Mouse (Mus musculus): ENCODE data around the gene Ildr1.

Gene Ildr1

GRCm38 (mm10) chr16:36770191-36770771 lies 76.5 kb downstream of the Ildr1 start:
- no peak for DNase-seq (ENCODE audit: extremely low read depth, insufficient read length, low spot score)

GRCm38 (mm10) chr16:36770830-36771229 lies 77.1 kb downstream of the Ildr1 start:
- no peak for DNase-seq (ENCODE audit: extremely low read depth, insufficient read length, low spot score)

DNA sequence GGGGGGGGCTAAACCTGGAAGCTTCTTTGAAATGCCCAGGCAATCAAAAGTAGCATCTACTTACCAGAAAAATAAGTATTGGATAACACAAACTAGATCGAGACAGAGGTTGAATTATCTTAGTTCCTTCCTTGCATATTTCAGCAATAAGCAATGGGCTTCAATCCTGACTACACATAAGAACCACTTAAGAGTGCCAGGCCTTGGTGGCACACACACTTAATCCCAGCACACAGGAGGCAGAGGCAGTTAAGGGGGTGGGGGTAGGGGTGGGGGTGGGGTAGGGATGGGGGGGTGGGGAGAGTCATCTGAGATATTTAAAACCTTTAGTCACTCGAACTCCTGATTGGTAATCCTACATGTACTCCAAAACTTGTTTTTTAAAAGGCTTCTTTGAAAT lies 77.5 kb downstream of the Ildr1 start:
- no peak for DNase-seq (ENCODE audit: extremely low read depth, insufficient read length, low spot score)

DNA sequence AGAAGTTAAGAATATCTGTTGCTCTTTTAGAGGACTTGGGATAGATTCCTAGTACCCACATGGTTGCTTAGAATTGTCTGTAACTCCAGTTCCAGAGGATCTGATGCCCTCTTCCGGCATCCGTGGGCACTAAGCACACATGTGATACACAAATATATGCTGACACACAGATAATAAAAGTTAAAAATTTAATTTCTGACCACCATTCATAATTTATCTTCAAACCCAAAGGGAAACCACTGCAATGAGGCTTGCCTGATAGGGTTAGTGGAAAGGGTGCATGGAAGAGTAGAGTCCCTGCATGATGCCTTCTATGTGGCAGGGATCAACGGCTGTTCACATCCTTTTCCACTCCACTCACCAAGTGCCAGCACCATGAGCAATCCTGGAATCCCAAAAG lies 77.9 kb downstream of the Ildr1 start:
- no peak for DNase-seq (ENCODE audit: extremely low read depth, insufficient read length, low spot score)

DNA sequence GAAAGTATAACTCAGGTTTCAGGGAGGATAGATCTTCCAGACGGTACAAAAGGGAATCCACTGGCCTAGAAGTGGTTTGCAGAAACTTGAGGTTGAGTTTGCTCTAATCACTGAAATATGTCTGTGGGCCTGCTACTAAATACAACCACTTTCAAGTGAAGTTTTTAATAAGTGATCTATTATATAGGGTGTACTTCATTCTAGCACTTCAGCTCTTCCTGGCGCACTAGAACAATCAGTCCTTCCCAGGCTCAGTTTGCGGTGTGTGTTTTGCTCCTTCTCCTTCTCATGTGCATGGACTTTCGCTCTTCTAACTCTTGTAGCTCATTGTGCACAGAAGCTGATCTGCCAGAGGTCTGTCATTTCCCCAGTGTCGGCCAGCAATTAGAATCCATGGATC lies 79.2 kb downstream of the Ildr1 start:
- DNase-seq (ENCODE audit: extremely low read depth, insufficient read length, low spot score), result no peak

GRCm38 (mm10) chr16:36775658-36776057 lies 81.9 kb downstream of the Ildr1 start:
- DNase-seq (ENCODE audit: extremely low read depth, insufficient read length, low spot score), result no peak

Measured in 3134 (cell line).